ENCODE assay signal across 8 mouse cellular contexts in the genomic region with DNA sequence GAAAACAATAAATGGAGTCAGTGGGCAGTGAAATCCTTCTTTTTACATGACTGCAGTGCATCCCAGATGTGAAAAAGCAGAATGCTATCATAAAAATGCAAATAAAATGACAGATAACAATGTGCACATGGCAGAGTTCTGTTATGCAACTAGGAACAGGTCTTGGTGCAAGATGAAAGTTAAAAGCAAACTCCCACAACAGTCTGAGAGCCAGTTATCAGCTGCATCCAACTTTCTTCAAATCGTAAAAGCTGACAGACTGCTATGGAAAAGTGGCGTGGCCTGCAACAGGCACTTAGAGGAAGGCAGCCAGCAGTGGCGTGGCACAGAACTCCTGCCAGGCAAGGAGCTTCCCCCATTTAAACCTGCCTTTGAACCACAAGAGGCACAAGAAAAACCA. TPM values are rescaled to one million over a fixed set of nuclear protein-coding genes. Genes with fewer than 3 reads are reported as not detected.
DNase-seq lines count a peak whose midpoint lies in the region; ATAC-seq and TF ChIP-seq lines count a peak whose summit lies in the region.

No protein-coding gene starts in this region.

- H3K9ac ChIP-seq in embryonic facial prominence, embryonic 11.5 days (replicated peaks; ENCODE audit: low read length): peak overlapping the region; percentile 27; the same call in 1 of the 2 replicates
- H3K9ac ChIP-seq in intestine, embryonic 15.5 days: peak overlapping the region; percentile 96
- H3K9ac ChIP-seq in neural tube, embryonic 13.5 days: peak overlapping the region; percentile 96

- no peaks in the 10 kb centered on the region for H3K36me3 ChIP-seq in embryonic facial prominence, embryonic 11.5 days (replicated peaks; ENCODE audit: control insufficient read depth, insufficient read depth, low read depth, low read length)
- H3K36me3 ChIP-seq in intestine, embryonic 15.5 days: no peaks in the 10 kb centered on the region
- no peaks in the 10 kb centered on the region for H3K36me3 ChIP-seq in neural tube, embryonic 13.5 days

- no peak for TF ChIP-seq CTCF in lung, adult 2 months (IDR thresholded peaks at IDR 0.05; ENCODE audit: insufficient read depth, low read length)

- DNase-seq in lung, adult 2 months: no peak
- no peak for DNase-seq in lung, postnatal 14 days
- DNase-seq in embryonic facial prominence, embryonic 11.5 days (ENCODE audit: low spot score): no peak
- no peak for DNase-seq in layer of hippocampus, adult 8-10 months (ENCODE audit: low spot score in 2 of 2)
- no peak for DNase-seq in cerebellum, postnatal 10 days

- peak overlapping the region; percentile 87 for H3K4me2 ChIP-seq in embryonic facial prominence, embryonic 11.5 days (ENCODE audit: low read depth, low read length)
- peak overlapping the region; percentile 93 for H3K4me2 ChIP-seq in intestine, embryonic 15.5 days (replicated peaks)
- H3K4me2 ChIP-seq in neural tube, embryonic 13.5 days: peak overlapping the region; percentile 88

- peaks cover 31% of the 10 kb centered on the region for H3K4me1 ChIP-seq in lung, adult 2 months (ENCODE audit: control insufficient read depth, insufficient read depth, low read length)
- no peaks in the 10 kb centered on the region for H3K4me1 ChIP-seq in embryonic facial prominence, embryonic 11.5 days (ENCODE audit: control insufficient read depth, insufficient read depth, low read length)
- H3K4me1 ChIP-seq in intestine, embryonic 15.5 days (replicated peaks): peaks cover 39% of the 10 kb centered on the region
- H3K4me1 ChIP-seq in neural tube, embryonic 13.5 days (replicated peaks): peaks cover 61% of the 10 kb centered on the region

- H3K9me3 ChIP-seq in embryonic facial prominence, embryonic 11.5 days (replicated peaks; ENCODE audit: control insufficient read depth, low read length): no peaks in the 10 kb centered on the region
- H3K9me3 ChIP-seq in intestine, embryonic 15.5 days: no peaks in the 10 kb centered on the region
- H3K9me3 ChIP-seq in neural tube, embryonic 13.5 days: no peaks in the 10 kb centered on the region

- ATAC-seq in embryonic facial prominence, embryonic 11.5 days (replicated peaks; ENCODE audit: insufficient number of reproducible peaks, low FRiP score, low TSS enrichment, low read depth): no peak
- no peak for ATAC-seq in intestine, embryonic 15.5 days
- no peak for ATAC-seq in neural tube, embryonic 13.5 days (ENCODE audit: low read depth)
- ATAC-seq in cerebellum, adult (ENCODE audit: insufficient number of reproducible peaks, low FRiP score, low TSS enrichment): no peak

- H3K4me3 ChIP-seq in lung, adult 2 months (replicated peaks; ENCODE audit: extremely low read depth, low read depth, low read length): peak overlapping the region; percentile 96
- H3K4me3 ChIP-seq in embryonic facial prominence, embryonic 11.5 days (ENCODE audit: low read depth, low read length): peak overlapping the region; percentile 69
- peak overlapping the region; percentile 64 for H3K4me3 ChIP-seq in intestine, embryonic 15.5 days (replicated peaks)
- H3K4me3 ChIP-seq in neural tube, embryonic 13.5 days: peak overlapping the region; percentile 98

- H3K27me3 ChIP-seq in embryonic facial prominence, embryonic 11.5 days (ENCODE audit: control insufficient read depth, insufficient read depth, low read length): no peaks in the 10 kb centered on the region
- no peaks in the 10 kb centered on the region for H3K27me3 ChIP-seq in intestine, embryonic 15.5 days (replicated peaks)
- no peaks in the 10 kb centered on the region for H3K27me3 ChIP-seq in neural tube, embryonic 13.5 days

- H3K27ac ChIP-seq in embryonic facial prominence, embryonic 11.5 days (replicated peaks; ENCODE audit: low read depth, low read length): no peak overlapping the region
- no peak overlapping the region for H3K27ac ChIP-seq in intestine, embryonic 15.5 days
- H3K27ac ChIP-seq in neural tube, embryonic 13.5 days (replicated peaks): 0 out of 2 replicates have a peak overlapping the region, but pooled peaks have one; percentile 98

- 2% methylated on average over 3 of the region's 3 CpGs for WGBS in lung, adult 2 months
- 39% methylated on average over 3 of the region's 3 CpGs for WGBS in embryonic facial prominence, embryonic 11.5 days
- 13% methylated on average over 3 of the region's 3 CpGs for WGBS in intestine, embryonic 15.5 days
- WGBS in neural tube, embryonic 13.5 days: 18% methylated on average over 3 of the region's 3 CpGs

- TF ChIP-seq POLR2A in lung, adult 2 months (IDR thresholded peaks at IDR 0.05; ENCODE audit: borderline replicate concordance, extremely low read depth, low read depth, low read length): no peak

RNA-seq across cellular contexts. Expression of gene Pik3r1, which starts 2.0 kb away (rescaled TPM):
- polyA plus RNA-seq in lung, adult 2 months (2012; rRNA removed): 15.6 and 25.9 TPM in 2 replicates
- 17.0 and 20.6 TPM in 2 replicates for polyA plus RNA-seq in embryonic facial prominence, embryonic 11.5 days (2014; fragmentation: Nextera tagmentation; extraction: Ambion mirVana)
- 29.6 and 30.8 TPM in 2 replicates for polyA plus RNA-seq in intestine, embryonic 15.5 days (2015; fragmentation: Nextera tagmentation; extraction: Ambion mirVana)
- 47.9 and 57.3 TPM in 2 replicates for polyA plus RNA-seq in neural tube, embryonic 13.5 days (2015; fragmentation: Nextera tagmentation; extraction: Ambion mirVana)
- 10 to 100 TPM; 73.3 to 88.6 (median 79.4) TPM for total RNA-seq in layer of hippocampus, adult 8-10 months (2022)

Comparison
In these comparisons a context has a peak if more than half of its experiments do, and no peak if none do; other contexts are left out.
1. H3K9ac ChIP-seq: peak in every context shown above with its lines; median percentile 96 in intestine, embryonic 15.5 days; 96 in neural tube, embryonic 13.5 days; 27 in embryonic facial prominence, embryonic 11.5 days.